Mouse (Mus musculus) intestine, postnatal 0 days (tissue): ENCODE measurements around the gene Npnt. TPM values are rescaled to one million over a fixed set of nuclear protein-coding genes. Genes with fewer than 3 reads are reported as not detected.

Source experiments
- ATAC-seq: fragments of 200-750 bp; cut with Nextera tagmentation; 2 replicates; pipeline ENCODE4 v1.8.0; 2017; ENCODE audit warnings: mild to moderate bottlenecking, moderate TSS enrichment, moderate library complexity
- H3K27ac ChIP-seq: fragments of 300-500 bp; sonication (generic); 2 replicates; pipeline ENCODE4 v1.5.1; 2014; ENCODE audit warnings: mild to moderate bottlenecking, low read depth, low read length, moderate library complexity
- H3K27me3 ChIP-seq: fragments of 300-500 bp; sonication (generic); replicated peaks from 2 replicates; pipeline ENCODE4 v1.6.1; 2014; ENCODE audit warnings: low read length, mixed read lengths; ENCODE audit not compliant: control insufficient read depth, insufficient read depth
- H3K36me3 ChIP-seq: fragments of 300-500 bp; sonication (generic); 2 replicates; pipeline ENCODE4 v1.6.1; 2014; ENCODE audit warnings: mild to moderate bottlenecking, moderate library complexity; ENCODE audit not compliant: control insufficient read depth, insufficient read depth
- H3K4me1 ChIP-seq: fragments of 300-500 bp; sonication (generic); replicated peaks from 2 replicates; pipeline ENCODE4 v1.6.1; 2014; ENCODE audit warnings: antibody characterized with exemption, low read length, mixed read lengths; ENCODE audit not compliant: control insufficient read depth, insufficient read depth
- H3K4me2 ChIP-seq: fragments of 300-500 bp; sonication (generic); replicated peaks from 2 replicates; pipeline ENCODE4 v1.6.1; 2014; ENCODE audit warnings: low read depth, mild to moderate bottlenecking, moderate library complexity
- H3K4me3 ChIP-seq: fragments of 300-500 bp; sonication (generic); 2 replicates; pipeline ENCODE4 v1.5.1; 2014; ENCODE audit warnings: low read depth, low read length
- H3K9ac ChIP-seq: fragments of 300-500 bp; sonication (generic); 2 replicates; pipeline ENCODE4 v1.6.1; 2014; ENCODE audit warnings: mild to moderate bottlenecking, low read depth, low read length
- H3K9me3 ChIP-seq: fragments of 300-500 bp; sonication (generic); 2 replicates; pipeline ENCODE4 v1.6.1; 2016; ENCODE audit warnings: mixed run types; ENCODE audit not compliant: control insufficient read depth
- CTCF ChIP-seq: sonication (generic); IDR thresholded peaks from 2 replicates; pipeline ENCODE4 v1.5.1; 2016; ENCODE audit warnings: low read depth, mild to moderate bottlenecking, control low read depth, antibody characterized with exemption, moderate library complexity
- WGBS: fragments of 180-500 bp; shearing (Covaris S2); extraction: QIAGEN DNeasy Blood & Tissue Kit; methylation state at CpG from one replicate; pipeline ENCODE4 v1.1.7; 2014; 5-methylcytosine and 5-hydroxymethylcytosine counted together
- polyA plus RNA-seq: library from polyadenylated mRNA; unstranded; fragments of >200 nt; fragmentation: Nextera tagmentation; extraction: Ambion mirVana; gene quantifications from 2 replicates; pipeline ENCODE4 v1.2.1, GENCODE M21; 2015

Npnt gene
- polyA plus RNA-seq, 1 experiment from 2014 or later: 38.7 TPM

GRCm38 (mm10) chr3:132858849-132859248 lies 91.2 kb downstream of the Npnt start:
- 66% methylated on average over 11 of the region's 11 CpGs for WGBS
- Histone ChIP-seq H3K9me3 (no peaks in the 10 kb centered on the region), H3K9ac (no peak overlapping the region), H3K27me3 (no peaks in the 10 kb centered on the region), H3K4me1 (no peaks in the 10 kb centered on the region), H3K4me3 (no peak overlapping the region), H3K4me2 (no peak overlapping the region), H3K36me3 (no peaks in the 10 kb centered on the region), H3K27ac (no peak overlapping the region)
- ATAC-seq: no peak
- no peak for TF ChIP-seq CTCF

- H3K4me1 ChIP-seq: no peaks in the 10 kb centered on the region
- 53% methylated on average over 6 of the region's 6 CpGs for WGBS
- no peaks in the 10 kb centered on the region for H3K27me3 ChIP-seq
- no peak overlapping the region for H3K27ac ChIP-seq
- no peaks in the 10 kb centered on the region for H3K9me3 ChIP-seq
- TF ChIP-seq CTCF: no peak
- H3K9ac ChIP-seq: no peak overlapping the region
- H3K36me3 ChIP-seq: no peaks in the 10 kb centered on the region
- no peak overlapping the region for H3K4me2 ChIP-seq
- ATAC-seq: no peak
- H3K4me3 ChIP-seq: no peak overlapping the region
Measured at GRCm38 (mm10) chr3:132856651-132857050, 93.4 kb downstream of the Npnt start.

- Histone ChIP-seq H3K4me1 (no peaks in the 10 kb centered on the region), H3K9me3 (no peaks in the 10 kb centered on the region), H3K4me2 (no peak overlapping the region), H3K4me3 (no peak overlapping the region), H3K36me3 (no peaks in the 10 kb centered on the region), H3K9ac (no peak overlapping the region), H3K27me3 (no peaks in the 10 kb centered on the region), H3K27ac (no peak overlapping the region)
- TF ChIP-seq CTCF: no peak
- ATAC-seq: no peak
- 55% methylated on average over 9 of the region's 9 CpGs for WGBS
Measured at GRCm38 (mm10) chr3:132855458-132856212, 94.5 kb downstream of the Npnt start.

- Histone ChIP-seq H3K27ac (no peak overlapping the region), H3K4me2 (no peak overlapping the region), H3K4me3 (no peak overlapping the region), H3K9ac (no peak overlapping the region), H3K9me3 (no peaks in the 10 kb centered on the region), H3K27me3 (no peaks in the 10 kb centered on the region), H3K4me1 (no peaks in the 10 kb centered on the region), H3K36me3 (no peaks in the 10 kb centered on the region)
- TF ChIP-seq CTCF: no peak
- 86% methylated on average over 9 of the region's 9 CpGs for WGBS
- no peak for ATAC-seq
Measured at GRCm38 (mm10) chr3:132854271-132854670, 95.8 kb downstream of the Npnt start.

GRCm38 (mm10) chr3:132851841-132852728 lies 98.0 kb downstream of the Npnt start:
- no peak for TF ChIP-seq CTCF
- no peak overlapping the region for H3K9ac ChIP-seq
- no peak overlapping the region for H3K4me3 ChIP-seq
- H3K4me2 ChIP-seq: no peak overlapping the region
- no peak for ATAC-seq
- H3K36me3 ChIP-seq: no peaks in the 10 kb centered on the region
- H3K9me3 ChIP-seq: no peaks in the 10 kb centered on the region
- no peaks in the 10 kb centered on the region for H3K4me1 ChIP-seq
- H3K27ac ChIP-seq: no peak overlapping the region
- WGBS: 69% methylated on average over 28 of the region's 28 CpGs
- no peaks in the 10 kb centered on the region for H3K27me3 ChIP-seq

- H3K9ac ChIP-seq: no peak overlapping the region
- no peaks in the 10 kb centered on the region for H3K4me1 ChIP-seq
- H3K4me3 ChIP-seq: no peak overlapping the region
- WGBS: 62% methylated on average over 1 of the region's 1 CpGs
- no peak overlapping the region for H3K27ac ChIP-seq
- H3K4me2 ChIP-seq: no peak overlapping the region
- no peak for ATAC-seq
- TF ChIP-seq CTCF: no peak
- H3K9me3 ChIP-seq: no peaks in the 10 kb centered on the region
- no peaks in the 10 kb centered on the region for H3K36me3 ChIP-seq
- H3K27me3 ChIP-seq: no peaks in the 10 kb centered on the region
Measured at GRCm38 (mm10) chr3:132851417-132851816, 98.7 kb downstream of the Npnt start.
